Mouse (Mus musculus): ENCODE measurements around the gene Rasal3. TPM values are rescaled to one million over a fixed set of nuclear protein-coding genes. Genes with fewer than 3 reads are reported as not detected.

Gene Rasal3
- polyA plus RNA-seq (2014; fragmentation: Nextera tagmentation; extraction: Ambion mirVana) = 0.94 and 1.3 TPM in 2 replicates

GRCm38 (mm10) chr17:32403417-32403816 is at the start of gene Rasal3:
Gene Rasal3 (minus strand): TSS chr17:32403583.
- Histone ChIP-seq H3K36me3 (ENCODE audit: control insufficient read depth, insufficient read depth, low read length) (no peaks in the 10 kb centered on the region), H3K9ac (ENCODE audit: low read depth, low read length) (no peak within 1 kb of the TSS), H3K4me2 (no peak within 1 kb of the TSS), H3K4me1 (ENCODE audit: control insufficient read depth, insufficient read depth, low read length) (no peaks in the 10 kb centered on the region), H3K9me3 (replicated peaks; ENCODE audit: control insufficient read depth, low read length) (no peaks in the 10 kb centered on the region), H3K27ac (ENCODE audit: low read depth, low read length) (no peak within 1 kb of the TSS), H3K27me3 (ENCODE audit: control insufficient read depth, insufficient read depth, low read length) (peaks cover 13% of the 10 kb centered on the region), H3K4me3 (ENCODE audit: low read depth, low read length) (no peak within 1 kb of the TSS)
- 72% methylated on average over 8 of the region's 8 CpGs for WGBS (ENCODE audit: insufficient replicate concordance)
- ATAC-seq (replicated peaks; ENCODE audit: insufficient number of reproducible peaks, low FRiP score, low TSS enrichment) = no peak

- no peak for ATAC-seq (replicated peaks; ENCODE audit: insufficient number of reproducible peaks, low FRiP score, low TSS enrichment)
- H3K36me3 ChIP-seq (ENCODE audit: control insufficient read depth, insufficient read depth, low read length) = no peaks in the 10 kb centered on the region
- no peaks in the 10 kb centered on the region for H3K9me3 ChIP-seq (replicated peaks; ENCODE audit: control insufficient read depth, low read length)
- 1% methylated on average over 19 of the region's 19 CpGs for WGBS (ENCODE audit: insufficient replicate concordance)
- peak within 1 kb of the TSS; percentile 31 for H3K4me3 ChIP-seq (ENCODE audit: low read depth, low read length)
- H3K4me2 ChIP-seq = peak within 1 kb of the TSS; percentile 60
- peaks cover 19% of the 10 kb centered on the region for H3K27me3 ChIP-seq (ENCODE audit: control insufficient read depth, insufficient read depth, low read length)
- H3K27ac ChIP-seq (ENCODE audit: low read depth, low read length) = no peak within 1 kb of the TSS
- no peak within 1 kb of the TSS for H3K9ac ChIP-seq (ENCODE audit: low read depth, low read length)
- peaks cover 5% of the 10 kb centered on the region; the same call in 1 of the 2 replicates for H3K4me1 ChIP-seq (ENCODE audit: control insufficient read depth, insufficient read depth, low read length)
Observed at GRCm38 (mm10) chr17:32452482-32452881, 49.1 kb upstream of the Rasal3 start, which contains the start of gene Cyp4f39. Gene Cyp4f39 (plus strand): TSS chr17:32452723.

DNA sequence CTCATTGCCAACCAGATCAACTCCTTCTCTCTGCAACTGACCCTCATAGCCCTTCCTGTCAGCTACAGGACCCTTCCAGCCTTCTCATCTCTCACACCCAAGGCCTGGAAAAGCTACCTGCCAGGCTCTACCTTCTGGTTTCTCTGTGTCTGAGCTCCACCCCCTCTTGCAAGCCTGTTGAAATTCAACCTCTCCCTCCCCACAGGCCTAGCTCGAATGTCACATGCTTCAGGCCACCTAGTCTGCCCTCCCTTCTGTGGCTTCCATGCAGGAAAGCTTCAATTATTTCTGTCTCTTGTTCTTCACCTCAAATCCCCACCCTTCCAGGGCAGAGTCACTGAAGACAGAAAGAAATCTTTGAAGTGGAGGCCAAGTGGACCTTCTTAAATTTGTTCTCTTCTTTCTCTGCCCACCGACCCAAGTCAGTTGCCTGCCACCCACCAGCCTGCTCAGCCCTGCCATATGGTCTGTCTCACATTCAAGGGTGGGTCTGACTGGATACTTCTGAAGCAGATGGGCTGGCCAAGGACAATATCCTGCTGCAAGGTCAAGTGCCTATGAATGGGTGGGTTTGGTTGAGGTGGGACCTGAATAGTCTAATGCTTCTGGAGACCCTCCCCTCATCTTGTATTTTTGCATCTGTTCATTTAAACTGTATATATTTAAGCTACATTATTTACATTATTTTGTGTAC is 47.6 kb upstream of the Rasal3 start:
- H3K4me2 ChIP-seq = no peak overlapping the region
- no peak for ATAC-seq (replicated peaks; ENCODE audit: insufficient number of reproducible peaks, low FRiP score, low TSS enrichment)
- peaks cover 19% of the 10 kb centered on the region for H3K27me3 ChIP-seq (ENCODE audit: control insufficient read depth, insufficient read depth, low read length)
- H3K27ac ChIP-seq (ENCODE audit: low read depth, low read length) = no peak overlapping the region
- WGBS (ENCODE audit: insufficient replicate concordance) = 42% methylated on average over 2 of the region's 2 CpGs
- H3K9me3 ChIP-seq (replicated peaks; ENCODE audit: control insufficient read depth, low read length) = no peaks in the 10 kb centered on the region
- H3K4me1 ChIP-seq (ENCODE audit: control insufficient read depth, insufficient read depth, low read length) = peaks cover 5% of the 10 kb centered on the region; the same call in 1 of the 2 replicates
- no peak overlapping the region for H3K9ac ChIP-seq (ENCODE audit: low read depth, low read length)
- H3K4me3 ChIP-seq (ENCODE audit: low read depth, low read length) = no peak overlapping the region
- no peaks in the 10 kb centered on the region for H3K36me3 ChIP-seq (ENCODE audit: control insufficient read depth, insufficient read depth, low read length)

- Histone ChIP-seq H3K4me3 (ENCODE audit: low read depth, low read length) (no peak overlapping the region), H3K36me3 (ENCODE audit: control insufficient read depth, insufficient read depth, low read length) (no peaks in the 10 kb centered on the region), H3K4me2 (no peak overlapping the region), H3K27me3 (ENCODE audit: control insufficient read depth, insufficient read depth, low read length) (peaks cover 19% of the 10 kb centered on the region), H3K9ac (ENCODE audit: low read depth, low read length) (no peak overlapping the region), H3K9me3 (replicated peaks; ENCODE audit: control insufficient read depth, low read length) (no peaks in the 10 kb centered on the region), H3K27ac (ENCODE audit: low read depth, low read length) (no peak overlapping the region), H3K4me1 (ENCODE audit: control insufficient read depth, insufficient read depth, low read length) (peaks cover 5% of the 10 kb centered on the region; the same call in 1 of the 2 replicates)
- 84% methylated on average over 1 of the region's 1 CpGs for WGBS (ENCODE audit: insufficient replicate concordance)
- no peak for ATAC-seq (replicated peaks; ENCODE audit: insufficient number of reproducible peaks, low FRiP score, low TSS enrichment)
Observed at GRCm38 (mm10) chr17:32449042-32449441, 45.7 kb upstream of the Rasal3 start.

- no peak overlapping the region for H3K4me2 ChIP-seq
- no peaks in the 10 kb centered on the region for H3K4me1 ChIP-seq (ENCODE audit: control insufficient read depth, insufficient read depth, low read length)
- ATAC-seq (replicated peaks; ENCODE audit: insufficient number of reproducible peaks, low FRiP score, low TSS enrichment) = no peak
Observed at GRCm38 (mm10) chr17:32447195-32447594, 43.8 kb upstream of the Rasal3 start.

GRCm38 (mm10) chr17:32445016-32445415 is 41.6 kb upstream of the Rasal3 start:
- H3K4me1 ChIP-seq (ENCODE audit: control insufficient read depth, insufficient read depth, low read length) = no peaks in the 10 kb centered on the region
- H3K27ac ChIP-seq (ENCODE audit: low read depth, low read length) = no peak overlapping the region
- no peak for ATAC-seq (replicated peaks; ENCODE audit: insufficient number of reproducible peaks, low FRiP score, low TSS enrichment)
- no peaks in the 10 kb centered on the region for H3K36me3 ChIP-seq (ENCODE audit: control insufficient read depth, insufficient read depth, low read length)
- no peak overlapping the region for H3K4me2 ChIP-seq
- H3K27me3 ChIP-seq (ENCODE audit: control insufficient read depth, insufficient read depth, low read length) = no peaks in the 10 kb centered on the region
- no peaks in the 10 kb centered on the region for H3K9me3 ChIP-seq (replicated peaks; ENCODE audit: control insufficient read depth, low read length)
- 61% methylated on average over 5 of the region's 5 CpGs for WGBS (ENCODE audit: insufficient replicate concordance)
- no peak overlapping the region for H3K4me3 ChIP-seq (ENCODE audit: low read depth, low read length)
- H3K9ac ChIP-seq (ENCODE audit: low read depth, low read length) = no peak overlapping the region

More at GRCm38 (mm10) chr17:32447195-32447594, 43.8 kb upstream of the Rasal3 start:
- H3K9ac ChIP-seq (ENCODE audit: low read depth, low read length) = no peak overlapping the region
- peaks cover 3% of the 10 kb centered on the region; the same call in 1 of the 2 replicates for H3K27me3 ChIP-seq (ENCODE audit: control insufficient read depth, insufficient read depth, low read length)
- H3K4me3 ChIP-seq (ENCODE audit: low read depth, low read length) = no peak overlapping the region
- no peaks in the 10 kb centered on the region for H3K36me3 ChIP-seq (ENCODE audit: control insufficient read depth, insufficient read depth, low read length)
- no peak overlapping the region for H3K27ac ChIP-seq (ENCODE audit: low read depth, low read length)
- H3K9me3 ChIP-seq (replicated peaks; ENCODE audit: control insufficient read depth, low read length) = no peaks in the 10 kb centered on the region

DNA sequence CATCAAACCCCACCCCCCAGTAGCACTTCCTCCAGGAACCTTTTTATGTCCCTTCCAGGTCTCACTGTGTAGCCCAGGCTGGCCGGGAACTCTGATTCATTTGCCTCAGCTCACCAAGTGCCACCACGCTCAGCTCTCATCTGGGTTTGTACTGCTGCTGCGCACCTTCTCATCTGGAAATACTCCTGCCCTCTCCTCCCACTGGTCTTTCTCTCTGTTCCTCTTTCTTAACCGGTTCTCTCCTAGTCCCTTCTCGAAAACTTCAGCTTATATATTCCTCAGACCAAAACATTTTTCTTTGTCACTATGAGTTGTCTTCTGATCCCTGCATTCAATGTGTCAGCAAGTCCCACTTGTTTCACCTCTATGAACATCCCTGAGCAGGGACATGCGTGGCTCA is 39.9 kb upstream of the Rasal3 start:
- no peaks in the 10 kb centered on the region for H3K36me3 ChIP-seq (ENCODE audit: control insufficient read depth, insufficient read depth, low read length)
- H3K27me3 ChIP-seq (ENCODE audit: control insufficient read depth, insufficient read depth, low read length) = 0 out of 2 replicates have a peak, but pooled peaks cover 2% of the 10 kb centered on the region
- no peaks in the 10 kb centered on the region for H3K4me1 ChIP-seq (ENCODE audit: control insufficient read depth, insufficient read depth, low read length)
- no peak overlapping the region for H3K27ac ChIP-seq (ENCODE audit: low read depth, low read length)
- 65% methylated on average over 6 of the region's 6 CpGs for WGBS (ENCODE audit: insufficient replicate concordance)
- H3K4me3 ChIP-seq (ENCODE audit: low read depth, low read length) = no peak overlapping the region
- no peaks in the 10 kb centered on the region for H3K9me3 ChIP-seq (replicated peaks; ENCODE audit: control insufficient read depth, low read length)
- no peak overlapping the region for H3K4me2 ChIP-seq
- no peak for ATAC-seq (replicated peaks; ENCODE audit: insufficient number of reproducible peaks, low FRiP score, low TSS enrichment)
- H3K9ac ChIP-seq (ENCODE audit: low read depth, low read length) = no peak overlapping the region

DNA sequence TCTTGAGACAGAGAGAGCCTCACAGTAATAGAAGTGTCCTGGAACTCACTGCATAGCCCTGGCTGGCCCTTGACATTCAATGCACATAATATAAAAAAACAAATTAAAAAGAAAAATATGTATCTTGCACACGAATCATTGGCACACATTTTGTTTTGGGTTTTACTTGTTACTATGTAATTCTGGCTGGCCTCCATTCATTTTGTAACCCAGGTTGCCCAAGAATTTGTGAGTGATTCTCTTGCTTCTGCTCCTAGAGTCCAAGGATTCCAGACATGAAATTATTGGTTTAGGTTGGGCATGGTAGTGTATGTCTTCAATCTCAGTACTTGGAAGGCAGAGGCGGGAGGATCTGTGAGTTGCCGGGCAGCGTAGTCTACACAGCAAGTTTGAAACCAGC is 33.7 kb upstream of the Rasal3 start:
- no peak for ATAC-seq (replicated peaks; ENCODE audit: insufficient number of reproducible peaks, low FRiP score, low TSS enrichment)
- no peaks in the 10 kb centered on the region for H3K36me3 ChIP-seq (ENCODE audit: control insufficient read depth, insufficient read depth, low read length)
- 0 out of 2 replicates have a peak, but pooled peaks cover 2% of the 10 kb centered on the region for H3K27me3 ChIP-seq (ENCODE audit: control insufficient read depth, insufficient read depth, low read length)
- H3K4me2 ChIP-seq = no peak overlapping the region
- no peak overlapping the region for H3K27ac ChIP-seq (ENCODE audit: low read depth, low read length)
- no peaks in the 10 kb centered on the region for H3K9me3 ChIP-seq (replicated peaks; ENCODE audit: control insufficient read depth, low read length)
- H3K9ac ChIP-seq (ENCODE audit: low read depth, low read length) = no peak overlapping the region
- H3K4me1 ChIP-seq (ENCODE audit: control insufficient read depth, insufficient read depth, low read length) = no peaks in the 10 kb centered on the region
- H3K4me3 ChIP-seq (ENCODE audit: low read depth, low read length) = no peak overlapping the region
- 88% methylated on average over 4 of the region's 4 CpGs for WGBS (ENCODE audit: insufficient replicate concordance)

DNA sequence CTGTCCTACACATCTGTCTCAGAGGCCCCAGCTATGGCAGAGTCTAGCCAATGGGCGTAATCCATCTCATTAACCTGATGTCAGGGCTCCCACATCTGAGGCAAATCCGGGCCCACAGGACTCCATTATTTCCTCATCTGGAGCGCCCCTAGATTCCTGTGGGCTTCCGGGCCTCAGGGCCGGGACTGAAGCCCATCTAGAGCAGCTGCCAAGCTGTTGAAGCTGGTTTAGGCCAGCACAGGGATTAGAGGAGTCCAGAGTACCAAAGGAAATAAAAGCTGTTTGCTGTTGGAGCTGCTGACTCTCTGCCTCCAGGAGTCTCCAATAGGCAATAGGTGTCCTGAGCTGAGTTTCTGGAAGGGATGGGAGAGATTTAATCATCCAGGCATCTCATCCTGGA is 31.8 kb upstream of the Rasal3 start:
- ATAC-seq (replicated peaks; ENCODE audit: insufficient number of reproducible peaks, low FRiP score, low TSS enrichment) = no peak
- 0 out of 2 replicates have a peak, but pooled peaks cover 2% of the 10 kb centered on the region for H3K27me3 ChIP-seq (ENCODE audit: control insufficient read depth, insufficient read depth, low read length)
- H3K4me2 ChIP-seq = no peak overlapping the region
- no peaks in the 10 kb centered on the region for H3K9me3 ChIP-seq (replicated peaks; ENCODE audit: control insufficient read depth, low read length)
- no peak overlapping the region for H3K4me3 ChIP-seq (ENCODE audit: low read depth, low read length)
- H3K27ac ChIP-seq (ENCODE audit: low read depth, low read length) = no peak overlapping the region
- H3K4me1 ChIP-seq (ENCODE audit: control insufficient read depth, insufficient read depth, low read length) = no peaks in the 10 kb centered on the region
- 63% methylated on average over 5 of the region's 5 CpGs for WGBS (ENCODE audit: insufficient replicate concordance)
- no peaks in the 10 kb centered on the region for H3K36me3 ChIP-seq (ENCODE audit: control insufficient read depth, insufficient read depth, low read length)
- H3K9ac ChIP-seq (ENCODE audit: low read depth, low read length) = no peak overlapping the region
